Mouse (Mus musculus): ENCODE results near the gene Pla2g5. TPM values are rescaled to one million over a fixed set of nuclear protein-coding genes. Genes with fewer than 3 reads are reported as not detected.

The Pla2g5 gene
- polyA plus RNA-seq, 1 experiment from 2014 or later: 0.34 TPM

DNA sequence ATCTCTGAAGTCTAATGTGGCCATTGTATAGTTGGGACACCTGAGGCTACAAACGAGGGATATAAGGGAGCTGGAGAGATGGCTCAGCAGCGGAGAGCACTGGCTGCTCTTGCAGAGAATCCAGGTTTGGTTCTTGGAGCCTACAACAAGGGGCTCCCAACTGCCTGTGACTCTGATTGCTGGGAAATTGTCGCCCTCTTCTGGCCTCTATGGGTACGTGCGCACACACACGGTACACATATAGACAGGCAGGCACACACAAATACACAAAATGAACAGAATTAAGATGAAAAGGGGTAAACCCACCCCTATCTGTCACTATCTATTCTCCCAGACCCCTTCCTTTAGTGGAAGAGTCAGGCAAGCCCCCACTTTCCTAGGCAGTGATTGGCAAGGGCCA is 110.7 kb downstream of the Pla2g5 start:
- TF ChIP-seq EP300 (optimal IDR thresholded peaks at IDR 0.05) (no peak), CTCF (IDR thresholded peaks at IDR 0.05; ENCODE audit: low read depth) (no peak)
- Histone ChIP-seq H3K36me3 (ENCODE audit: control insufficient read depth, insufficient read depth, low read length) (no peaks in the 10 kb centered on the region), H3K9me3 (ENCODE audit: control insufficient read depth, low read length) (no peaks in the 10 kb centered on the region), H3K4me2 (replicated peaks; ENCODE audit: low read depth) (no peak overlapping the region), H3K27me3 (ENCODE audit: control insufficient read depth, insufficient read depth, low read length) (no peaks in the 10 kb centered on the region), H3K4me3 (ENCODE audit: low read depth, low read length) (no peak overlapping the region), H3K9ac (ENCODE audit: low read length) (no peak overlapping the region), H3K27ac (replicated peaks) (no peak overlapping the region), H3K4me1 (replicated peaks; ENCODE audit: control insufficient read depth, insufficient read depth) (no peaks in the 10 kb centered on the region)
- 96% methylated on average over 6 of the region's 6 CpGs for WGBS
- no peak for ATAC-seq (ENCODE audit: low FRiP score, low TSS enrichment)
- DNase-seq (ENCODE audit: low spot score): no peak

Other genes with a start within 250 kb of the Pla2g5 start
- 0.10 and 0.16 TPM in 2 replicates for gene Vwa5b1, start 227.6 kb downstream of the Pla2g5 start, polyA plus RNA-seq (2015; fragmentation: Nextera tagmentation; extraction: Ambion mirVana)
- 0.30 and 0.31 TPM in 2 replicates for gene Pla2g2c, start 138.7 kb downstream of the Pla2g5 start, polyA plus RNA-seq (2015; fragmentation: Nextera tagmentation; extraction: Ambion mirVana)
- 0.64 and 0.81 TPM in 2 replicates for gene Ubxn10, start 126.3 kb downstream of the Pla2g5 start, polyA plus RNA-seq (2015; fragmentation: Nextera tagmentation; extraction: Ambion mirVana)
- gene Pla2g2f, start 105.9 kb downstream of the Pla2g5 start, polyA plus RNA-seq (2015; fragmentation: Nextera tagmentation; extraction: Ambion mirVana): 8.2 and 8.7 TPM in 2 replicates
- 0.21 and 0.27 TPM in 2 replicates for gene Pla2g2d, start 87.7 kb downstream of the Pla2g5 start, polyA plus RNA-seq (2015; fragmentation: Nextera tagmentation; extraction: Ambion mirVana)
- gene Gm13030, start 10.5 kb upstream of the Pla2g5 start, polyA plus RNA-seq (2015; fragmentation: Nextera tagmentation; extraction: Ambion mirVana): not detected in 2 replicates
- gene Pla2g2e, start 14.5 kb upstream of the Pla2g5 start, polyA plus RNA-seq (2015; fragmentation: Nextera tagmentation; extraction: Ambion mirVana): 0.22 TPM in 1 of 2 replicates, not detected in the other
- 2.4 and 2.6 TPM in 2 replicates for gene Otud3, start 50.5 kb upstream of the Pla2g5 start, polyA plus RNA-seq (2015; fragmentation: Nextera tagmentation; extraction: Ambion mirVana)
- 17.6 and 24.8 TPM in 2 replicates for gene Rnf186, start 103.6 kb upstream of the Pla2g5 start, polyA plus RNA-seq (2015; fragmentation: Nextera tagmentation; extraction: Ambion mirVana)
- gene Tmco4, start 109.4 kb upstream of the Pla2g5 start, polyA plus RNA-seq (2015; fragmentation: Nextera tagmentation; extraction: Ambion mirVana): 10.3 and 10.8 TPM in 2 replicates
- gene Htr6, start 212.1 kb upstream of the Pla2g5 start, polyA plus RNA-seq (2015; fragmentation: Nextera tagmentation; extraction: Ambion mirVana): 0.05 TPM in 1 of 2 replicates, not detected in the other
- 53.6 and 58.9 TPM in 2 replicates for gene Nbl1, start 229.5 kb upstream of the Pla2g5 start, polyA plus RNA-seq (2015; fragmentation: Nextera tagmentation; extraction: Ambion mirVana)

All from stomach, postnatal 0 days (tissue).